Mouse (Mus musculus) erythroblast, embryonic 14.5 days (primary cell): ENCODE results near the gene Cacng1.

Experiments
- GATA1 ChIP-seq: IDR thresholded peaks from 2 replicates; pipeline ENCODE4 v1.6.1; 2012; ENCODE audit warnings: low read length, inconsistent platforms, mixed read lengths
- TAL1 ChIP-seq: IDR thresholded peaks from 3 replicates; pipeline ENCODE4 v1.6.1; 2012; ENCODE audit warnings: low read length, inconsistent platforms, mixed read lengths

DNA sequence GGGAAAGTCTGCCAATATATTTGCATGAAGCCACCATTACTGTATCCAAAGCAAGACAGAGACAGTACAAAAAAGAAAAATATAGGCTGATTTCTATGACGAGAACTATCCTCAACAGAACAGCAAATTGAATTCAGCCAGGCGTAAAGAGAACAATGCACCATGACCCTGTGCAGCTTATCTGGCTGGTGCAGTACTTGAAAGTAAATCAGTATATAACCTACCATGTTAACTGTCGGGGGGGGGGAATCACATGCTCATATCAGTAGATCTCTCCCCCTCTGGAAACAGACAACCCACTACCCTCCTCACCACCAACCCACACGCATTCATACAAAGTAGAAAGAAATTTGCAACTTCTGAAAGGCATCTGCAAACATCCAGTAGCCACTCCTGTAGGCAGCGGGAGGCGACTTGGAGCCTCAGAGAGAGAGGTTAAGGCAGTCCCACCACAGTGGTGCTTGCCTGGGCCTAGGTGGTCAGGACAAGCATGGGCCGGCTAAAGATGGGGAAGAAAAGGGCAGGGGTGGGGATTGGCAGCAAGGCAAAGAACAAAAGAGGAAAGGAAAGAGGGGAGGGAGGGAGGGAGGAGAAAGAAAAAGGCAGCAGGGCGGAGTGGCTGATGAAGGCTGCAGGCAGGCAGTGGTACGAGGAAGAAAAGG is 33.5 kb downstream of the Cacng1 start:
- TF ChIP-seq GATA1 (no peak), TAL1 (no peak)
